Mouse (Mus musculus): ENCODE results near the gene Gm20219.

The Gm20219 gene

DNA sequence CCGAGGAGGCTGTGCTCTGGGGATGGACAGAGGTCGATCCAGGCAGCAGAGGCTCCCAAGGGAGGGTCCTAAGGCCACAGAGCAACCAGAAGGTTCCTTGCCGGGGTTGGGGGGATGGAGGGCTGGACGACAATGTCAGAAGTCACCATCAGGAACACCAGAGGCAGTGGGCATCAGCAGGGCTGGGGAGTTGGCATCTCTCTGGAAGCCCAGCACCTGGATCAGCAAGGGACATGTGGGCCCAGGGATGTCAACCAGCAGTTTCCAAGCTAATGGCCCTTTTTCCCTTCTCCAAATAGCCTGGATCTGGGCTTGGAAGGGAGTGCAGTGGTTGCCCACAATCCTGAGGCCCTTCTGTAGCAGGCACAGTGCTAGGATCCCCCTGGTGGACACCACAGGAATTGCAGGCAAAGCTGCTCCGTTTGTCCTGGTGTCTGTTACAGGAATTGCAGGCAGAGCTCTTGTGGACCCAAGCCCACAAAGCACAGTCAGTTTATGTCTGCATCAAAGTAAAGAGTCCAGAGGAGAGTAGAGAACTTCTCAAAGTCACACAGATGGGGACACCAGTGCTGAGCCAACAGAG, 1.3 kb downstream of the Gm20219 start:
- peak; percentile 65 for DNase-seq (ENCODE audit: low spot score)

DNA sequence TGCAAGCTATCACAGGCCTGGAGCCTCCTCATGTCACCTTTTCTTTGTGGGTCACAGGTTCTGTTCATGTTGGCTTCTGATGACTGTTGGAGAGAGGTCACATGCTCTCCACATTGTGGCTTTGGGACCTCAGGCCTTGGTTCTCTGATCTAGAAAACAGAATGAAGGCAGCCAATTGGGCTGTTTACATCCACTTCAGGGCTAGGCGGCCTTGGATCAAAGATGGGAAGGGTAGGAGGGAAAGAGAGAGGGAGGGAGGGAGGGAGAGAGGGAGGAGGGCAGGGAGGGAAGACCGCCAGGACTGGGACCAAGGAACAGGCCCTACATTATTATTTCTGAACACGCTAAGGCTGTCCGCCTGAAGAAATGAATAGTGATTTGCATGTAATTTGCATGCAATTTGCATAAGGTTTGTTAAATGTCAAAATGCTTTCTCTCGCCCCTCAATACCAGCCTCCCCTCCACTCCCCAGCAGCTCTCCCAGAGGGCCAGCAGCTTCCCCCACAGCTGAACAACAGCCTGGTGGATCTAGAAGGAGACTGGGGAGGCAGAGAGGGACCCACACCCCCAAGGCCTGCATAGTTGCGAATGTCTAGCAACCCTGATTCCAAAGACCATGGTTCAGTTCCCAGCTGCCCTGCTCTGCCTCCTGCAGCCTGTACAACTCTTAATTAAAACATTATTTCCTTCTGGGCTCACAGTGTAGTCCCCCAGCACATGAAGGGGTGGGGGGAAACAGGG, 2.2 kb downstream of the Gm20219 start:
- no peak for DNase-seq (ENCODE audit: low spot score)

DNA sequence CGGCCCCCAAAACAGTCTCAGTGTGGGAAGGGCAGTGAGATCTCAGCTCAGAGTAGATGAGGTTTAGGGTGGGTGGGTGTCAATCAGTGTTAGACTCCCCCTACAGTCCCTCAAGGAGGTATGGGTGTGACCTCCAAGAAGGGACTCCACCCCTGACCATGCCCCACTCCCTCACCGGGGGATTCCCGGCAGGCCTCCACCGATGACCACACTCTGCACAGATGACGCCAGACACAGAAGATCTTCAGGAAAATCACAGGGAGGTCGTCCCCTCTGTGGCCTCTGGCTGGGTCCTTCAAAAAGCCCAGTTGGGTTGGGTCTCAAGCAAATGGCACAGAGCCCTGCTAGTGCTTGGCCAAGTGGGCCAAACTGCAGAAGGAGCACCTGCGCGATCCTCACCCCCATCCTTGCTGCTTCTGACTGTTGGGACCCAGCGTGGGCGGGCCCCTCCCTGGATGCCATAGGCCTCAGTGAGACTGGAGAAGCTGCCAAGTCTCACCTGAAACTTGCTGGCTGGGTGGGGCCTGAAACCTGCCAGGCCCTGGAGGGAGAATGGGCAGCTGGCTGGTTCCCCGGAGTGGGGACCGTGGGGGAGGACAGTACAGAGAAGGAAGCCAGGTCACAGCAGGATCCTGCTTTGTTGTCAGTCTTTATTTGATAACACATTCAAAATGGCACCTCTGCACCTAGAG, 3.3 kb downstream of the Gm20219 start:
- no peak for DNase-seq (ENCODE audit: low spot score)

DNA sequence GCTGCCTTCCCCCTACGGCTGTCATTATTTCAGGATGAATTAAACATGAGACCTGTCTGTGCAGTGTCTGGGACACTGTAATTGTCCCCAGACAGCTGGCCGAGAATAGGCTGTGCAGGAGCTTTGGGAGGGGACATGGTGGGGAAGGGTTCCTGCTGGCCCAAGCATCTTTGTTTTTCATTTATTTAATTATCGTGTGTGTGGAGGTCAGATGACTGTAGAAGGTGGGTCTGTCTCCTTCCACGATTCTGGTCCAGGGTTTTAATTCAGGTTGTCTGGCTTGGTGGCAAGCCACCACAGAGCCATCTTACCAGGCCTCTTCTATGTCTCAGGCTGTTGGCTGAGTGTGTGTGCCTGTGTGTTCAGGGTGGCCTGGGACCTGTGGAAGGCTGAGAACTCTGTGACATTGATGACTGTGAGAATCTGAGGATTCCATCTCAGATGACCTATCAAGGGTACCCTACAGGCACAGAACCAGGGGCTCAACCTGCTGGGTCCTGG, 5.5 kb downstream of the Gm20219 start:
- DNase-seq (ENCODE audit: low spot score) = no peak

DNA sequence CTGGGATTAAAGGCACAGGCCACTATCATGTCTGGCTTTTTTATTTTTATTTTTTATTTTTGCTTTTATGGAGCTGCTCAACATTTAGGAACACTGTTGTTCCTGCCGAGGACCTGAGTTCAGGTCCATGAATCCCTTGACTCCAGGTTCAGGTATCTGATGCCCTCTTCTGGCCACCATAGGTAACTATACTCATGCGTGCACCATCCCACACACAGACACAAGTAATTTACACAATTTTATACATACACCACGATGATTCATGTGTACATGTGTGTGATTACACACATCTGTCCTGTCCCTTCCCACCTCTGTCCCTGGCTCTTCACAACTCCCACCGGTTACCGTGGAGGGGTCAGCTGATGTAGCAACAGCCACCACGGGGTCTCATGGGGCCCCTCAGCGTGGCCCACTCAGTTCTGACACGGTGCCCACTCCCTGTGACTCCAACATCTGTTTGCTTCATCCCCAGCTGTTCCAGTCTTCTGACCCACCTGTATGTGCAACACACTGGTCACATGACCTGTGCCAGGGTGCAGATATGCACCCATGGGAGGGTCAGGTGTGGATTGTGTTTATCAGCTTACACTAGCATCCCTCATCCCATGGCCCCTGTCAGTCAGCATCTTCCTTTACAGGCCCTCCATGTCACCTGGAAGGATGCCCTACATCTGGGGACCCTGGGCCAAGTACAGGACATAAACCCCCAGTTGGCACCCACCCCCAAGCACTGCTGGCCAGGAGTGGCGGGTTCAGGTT, 6.2 kb downstream of the Gm20219 start:
- no peak for DNase-seq (ENCODE audit: low spot score)

DNA sequence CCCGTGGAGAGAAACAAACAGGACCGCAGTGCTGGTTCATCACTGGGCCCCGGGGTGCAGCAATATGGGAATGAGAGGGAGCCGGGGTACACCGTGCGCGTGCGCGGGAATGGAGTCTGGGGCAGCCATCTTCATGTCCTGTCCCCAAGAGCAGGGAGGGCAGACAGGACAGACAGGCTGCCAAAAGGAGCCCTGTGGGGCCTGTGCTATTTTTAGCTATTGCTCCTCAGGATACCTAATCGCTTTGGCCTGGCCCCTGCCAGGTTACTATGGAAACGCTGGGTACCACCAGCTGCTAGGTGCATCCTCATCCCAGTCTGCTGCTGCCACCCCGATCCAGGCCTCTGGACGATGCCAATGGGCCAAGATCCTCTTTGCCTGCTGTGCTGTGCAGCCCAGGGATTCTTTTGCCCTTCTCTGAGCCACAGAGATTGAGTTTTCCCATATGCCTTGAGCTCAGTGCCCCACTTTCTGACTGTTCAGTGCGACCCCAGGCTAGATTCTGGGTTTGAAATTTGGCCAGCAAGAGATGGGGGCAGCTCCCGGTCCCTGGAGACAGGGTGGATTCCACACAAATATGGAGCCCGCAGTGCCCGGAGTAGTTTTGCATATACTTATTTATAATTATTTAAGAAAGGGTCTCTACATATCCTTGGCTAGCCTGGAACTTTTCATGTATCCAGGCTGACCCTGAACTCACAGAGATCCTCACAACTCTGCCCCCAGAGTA, 6.9 kb downstream of the Gm20219 start:
- no peak for DNase-seq (ENCODE audit: low spot score)

DNA sequence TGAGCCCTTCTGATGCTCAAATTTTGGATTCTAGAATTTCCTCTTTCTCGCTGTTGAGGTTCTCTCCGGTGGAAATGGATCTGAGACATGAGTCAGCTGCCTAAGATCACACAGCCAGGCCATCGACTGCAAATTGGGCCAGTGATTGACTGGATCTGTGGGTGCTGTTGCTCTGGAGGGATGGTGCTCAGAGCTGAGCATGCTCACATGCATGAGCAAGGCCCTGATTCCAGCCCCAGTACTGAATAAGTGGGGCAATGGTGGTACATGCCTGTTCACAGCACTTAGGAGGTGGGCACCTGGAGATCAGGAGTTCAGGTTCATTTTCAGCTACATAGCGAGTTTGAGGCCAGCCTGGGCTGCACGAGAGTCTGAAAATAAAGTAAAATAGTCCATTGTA, 7.6 kb downstream of the Gm20219 start:
- no peak for DNase-seq (ENCODE audit: low spot score)

DNA sequence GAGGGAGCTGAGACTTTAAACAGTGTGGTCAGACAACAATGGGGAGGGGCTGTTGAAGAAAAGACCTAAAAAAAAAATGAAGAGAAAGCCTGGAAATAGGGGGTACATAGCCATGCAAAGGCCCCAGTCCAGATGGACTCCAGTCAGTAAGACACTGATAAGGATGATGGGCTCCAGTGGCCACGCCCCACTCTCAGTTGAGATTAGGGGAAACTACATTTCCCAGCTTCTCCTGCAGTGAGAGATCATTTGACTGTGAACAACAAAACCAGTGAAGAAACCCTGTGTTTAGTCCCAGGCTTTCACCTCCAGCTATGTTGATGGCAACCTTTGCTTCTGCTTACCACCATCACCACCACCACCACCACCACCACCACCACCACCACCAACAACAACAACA, 8.2 kb downstream of the Gm20219 start:
- DNase-seq (ENCODE audit: low spot score) = no peak

DNA sequence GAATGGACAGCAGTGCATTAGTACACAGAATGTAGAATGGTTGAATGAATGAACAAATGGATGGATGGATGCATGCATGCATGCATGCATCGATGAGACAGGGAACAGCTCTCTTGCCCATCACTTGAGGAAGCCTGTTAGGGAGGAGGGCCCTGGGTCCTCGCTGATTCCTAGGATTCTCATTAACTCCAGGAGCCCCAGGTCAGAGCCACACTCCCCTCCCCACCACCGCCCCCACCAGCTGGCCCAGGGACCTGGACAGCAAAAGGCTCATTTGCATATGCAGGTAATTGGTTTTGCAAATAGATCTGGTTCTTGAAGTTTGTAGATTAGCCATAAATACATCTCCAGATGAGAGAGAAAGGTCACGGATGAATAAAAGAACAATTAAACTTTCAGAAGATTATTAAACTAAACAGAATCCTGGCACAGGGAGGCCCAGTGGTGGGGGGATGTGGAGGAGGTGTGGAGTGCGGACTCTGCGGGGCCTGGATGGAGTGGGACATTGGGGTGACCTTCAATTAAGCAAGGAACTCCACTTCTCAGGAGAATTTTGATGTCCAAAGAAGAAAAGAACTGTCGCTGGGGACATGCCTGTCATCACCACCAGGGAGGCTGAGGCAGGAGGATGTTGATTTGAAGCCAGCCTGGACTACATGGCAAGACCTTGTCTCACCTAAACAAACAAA, 9.3 kb downstream of the Gm20219 start:
- no peak for DNase-seq (ENCODE audit: low spot score)

DNA sequence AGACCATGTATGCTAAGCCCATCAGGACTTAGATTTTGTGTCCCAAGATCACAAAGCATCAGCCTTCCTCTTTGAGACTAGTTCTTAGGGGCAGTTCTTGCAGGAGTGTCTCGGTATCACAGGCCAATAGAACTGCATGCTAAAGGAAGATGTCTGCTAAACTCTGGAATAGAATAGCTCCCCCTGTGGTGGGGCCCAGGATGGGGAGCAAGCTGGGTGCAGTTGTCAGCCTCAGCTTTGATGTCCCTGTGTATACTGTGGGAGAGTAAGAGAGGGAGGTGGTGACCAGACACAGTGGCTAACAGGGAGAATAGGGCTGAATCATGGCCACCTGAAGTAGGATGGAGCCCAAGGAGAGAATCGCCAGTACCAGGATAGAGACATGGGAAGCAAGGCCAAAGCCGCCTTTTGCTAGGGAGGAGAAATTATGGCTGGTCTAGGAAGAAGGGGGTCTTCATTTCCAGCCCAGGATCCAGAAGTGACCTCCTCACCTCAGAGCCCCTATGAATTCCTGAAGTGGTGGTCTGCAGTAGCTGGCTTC, 10.4 kb downstream of the Gm20219 start:
- DNase-seq (ENCODE audit: low spot score) = no peak

DNA sequence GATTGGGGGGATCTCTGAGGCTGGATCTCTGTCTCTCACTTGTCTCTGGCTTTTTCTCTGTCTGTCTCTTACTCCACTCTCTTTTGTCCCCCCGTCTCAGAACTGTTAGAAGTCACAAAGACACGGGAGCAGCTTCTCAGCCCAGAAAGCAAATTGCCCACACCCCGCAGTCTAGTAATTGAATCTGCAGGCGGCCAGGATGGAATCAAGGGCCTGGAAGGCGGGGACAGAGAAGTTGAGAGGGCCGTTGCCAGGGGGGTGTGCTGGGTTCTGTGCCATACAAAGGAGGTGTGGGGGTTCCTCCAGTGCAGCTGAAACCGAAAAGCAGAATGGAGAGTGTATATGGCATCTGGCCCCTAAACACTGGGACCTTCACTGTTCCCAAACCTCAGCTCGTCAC, 11.5 kb downstream of the Gm20219 start:
- DNase-seq (ENCODE audit: low spot score) = no peak

DNA sequence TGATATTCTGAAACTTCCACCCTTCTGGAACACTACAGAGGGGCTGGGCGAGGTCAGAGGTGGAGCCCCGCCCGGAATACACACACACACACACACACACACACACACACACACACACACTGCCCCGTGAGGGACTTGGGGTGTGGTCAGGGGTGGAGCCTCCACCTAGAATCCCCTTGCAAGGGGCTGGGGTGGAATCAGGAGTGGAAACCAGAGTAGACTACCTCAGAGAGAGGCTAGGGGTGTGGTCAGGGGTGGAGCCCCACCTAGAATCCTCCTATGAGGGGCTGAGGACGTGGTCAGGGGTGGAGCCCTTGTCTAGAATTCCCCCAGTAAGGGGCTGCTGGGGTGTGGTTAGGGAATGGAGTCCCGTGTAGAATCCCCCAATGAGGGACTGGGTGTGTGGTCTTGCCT, 13.6 kb downstream of the Gm20219 start:
- no peak for DNase-seq (ENCODE audit: low spot score)

DNA sequence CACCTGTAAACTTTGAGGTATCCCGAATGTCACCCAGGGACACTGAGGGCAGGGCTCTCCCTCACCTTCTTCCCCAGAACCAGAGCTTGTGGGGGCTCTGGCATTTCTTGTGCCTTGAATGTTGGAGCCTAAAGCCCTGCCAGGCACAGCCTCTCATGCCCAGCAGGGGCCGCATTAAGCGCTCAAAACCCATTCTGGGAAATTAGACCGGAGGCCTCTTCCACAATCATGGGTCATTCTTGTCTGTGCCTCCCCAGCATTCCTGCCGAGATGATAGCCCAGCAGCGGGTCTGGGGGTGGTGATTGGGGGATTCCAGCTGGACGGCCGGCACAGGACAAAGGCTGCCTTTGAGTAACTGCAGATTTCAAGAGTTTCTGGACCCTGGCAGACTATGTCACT, 16.3 kb downstream of the Gm20219 start:
- no peak for DNase-seq (ENCODE audit: low spot score)

DNA sequence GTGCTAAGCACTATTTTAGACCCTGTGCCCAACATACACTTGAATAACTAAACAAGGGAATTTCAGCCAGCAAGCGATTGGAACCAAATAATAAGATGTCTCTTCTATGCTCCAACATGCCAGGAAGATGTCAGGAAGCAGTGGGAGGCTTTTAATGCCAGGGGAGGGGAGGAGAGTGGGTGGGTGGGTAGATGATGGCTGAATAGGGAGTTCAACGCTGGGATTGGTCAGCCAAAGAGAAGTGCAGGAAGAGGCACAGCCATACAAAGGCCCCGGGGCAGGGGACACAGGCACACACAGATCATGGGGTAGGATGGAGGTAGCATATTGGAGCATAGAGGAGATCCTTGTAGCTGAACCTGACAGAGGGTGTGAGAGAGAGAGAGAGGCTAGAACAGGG, 17.3 kb downstream of the Gm20219 start:
- DNase-seq (ENCODE audit: low spot score) = no peak

DNA sequence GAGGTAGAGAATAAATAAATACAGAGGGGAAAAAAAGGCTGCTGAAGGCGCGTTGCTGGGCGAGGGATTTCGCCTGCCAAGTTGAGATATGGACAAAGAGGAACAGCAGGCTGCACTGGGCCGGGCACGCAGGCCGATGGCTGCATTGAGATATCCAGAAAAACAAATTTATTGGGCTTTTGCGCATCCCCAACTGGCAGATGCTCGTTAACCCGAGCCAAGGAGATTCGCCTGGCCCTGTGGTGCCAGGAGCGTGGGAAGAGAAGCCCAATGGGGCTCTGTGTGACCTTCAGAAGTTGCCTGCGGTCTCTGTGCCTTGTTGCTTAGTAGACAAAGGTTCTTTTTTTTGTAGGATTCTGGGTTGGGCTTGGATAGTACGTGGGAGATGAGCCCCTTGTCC, 18.0 kb downstream of the Gm20219 start:
- no peak for DNase-seq (ENCODE audit: low spot score)

DNA sequence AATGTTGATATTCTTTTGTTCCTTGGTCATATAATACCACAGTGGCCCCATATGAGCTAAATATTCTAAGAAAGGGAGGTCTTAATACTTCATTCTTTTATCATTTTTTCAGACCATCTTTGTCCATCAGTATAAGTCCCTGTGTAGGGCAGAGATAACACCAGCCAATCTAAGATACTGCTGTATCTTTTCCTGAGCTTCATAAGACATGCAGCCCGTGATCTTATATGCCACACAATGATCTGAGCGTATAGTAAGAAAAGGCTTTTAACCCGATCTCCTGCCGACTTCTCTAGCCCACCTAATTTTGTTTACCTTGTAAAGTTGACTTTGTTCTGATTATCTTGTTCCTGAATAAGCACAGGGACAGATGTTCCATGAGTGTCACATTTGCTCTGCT, 29.2 kb downstream of the Gm20219 start:
- no peak for DNase-seq (ENCODE audit: low spot score)

DNA sequence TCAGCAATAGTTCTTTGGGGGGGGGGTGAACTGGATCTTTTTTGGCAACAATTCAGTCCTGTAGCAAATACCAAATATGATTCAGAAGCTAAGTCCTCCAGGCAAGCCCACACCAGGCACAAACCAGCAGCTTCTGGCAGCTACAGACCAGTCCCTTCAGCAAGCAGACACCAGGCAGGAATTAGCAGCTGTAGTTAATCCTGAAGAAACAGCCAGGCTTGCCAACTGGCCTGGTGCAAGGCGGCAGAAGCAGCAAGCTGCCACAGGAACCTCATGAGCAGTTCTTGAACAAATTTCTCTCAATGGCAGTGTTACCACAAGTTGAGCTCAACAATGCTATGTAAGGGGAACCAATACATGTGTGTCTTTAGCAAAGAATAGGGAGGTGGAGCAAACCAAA, 31.4 kb downstream of the Gm20219 start:
- no peak for DNase-seq (ENCODE audit: low spot score)

DNA sequence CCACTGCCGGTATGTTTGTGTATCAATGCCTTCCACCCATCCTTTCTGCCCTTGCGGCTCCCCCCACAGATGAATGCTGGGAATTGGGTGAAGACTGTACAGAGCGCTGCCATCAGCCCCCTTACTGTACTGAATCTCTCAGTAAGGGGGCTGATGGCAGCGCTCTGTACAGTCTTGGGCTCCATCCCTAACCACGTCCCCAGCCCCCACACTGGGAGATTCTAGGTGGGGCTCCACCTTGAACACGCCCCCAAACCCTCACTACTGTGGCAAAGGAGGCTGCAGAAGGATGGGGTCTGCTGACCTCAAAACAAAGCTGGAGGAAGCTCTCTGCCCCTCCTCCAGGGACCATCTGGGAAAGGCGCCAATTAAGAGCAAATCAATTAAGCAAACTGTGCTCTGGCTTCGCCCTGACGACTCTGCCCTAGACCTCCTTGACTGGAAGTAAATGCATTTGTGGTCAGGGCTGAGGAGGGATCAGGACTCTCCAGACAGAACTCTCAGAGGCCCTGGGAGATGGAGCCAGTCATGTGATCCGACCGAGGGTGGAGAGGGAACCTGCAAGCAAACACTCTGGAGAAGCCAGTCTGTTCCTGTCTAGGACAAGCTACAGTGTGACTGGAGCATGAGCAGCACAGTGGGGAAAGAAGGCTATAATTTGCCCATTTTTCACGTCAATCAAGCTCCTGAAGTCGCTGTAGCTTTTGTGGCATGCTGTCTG, 38.3 kb downstream of the Gm20219 start:
- DNase-seq (ENCODE audit: low spot score) = no peak

DNA sequence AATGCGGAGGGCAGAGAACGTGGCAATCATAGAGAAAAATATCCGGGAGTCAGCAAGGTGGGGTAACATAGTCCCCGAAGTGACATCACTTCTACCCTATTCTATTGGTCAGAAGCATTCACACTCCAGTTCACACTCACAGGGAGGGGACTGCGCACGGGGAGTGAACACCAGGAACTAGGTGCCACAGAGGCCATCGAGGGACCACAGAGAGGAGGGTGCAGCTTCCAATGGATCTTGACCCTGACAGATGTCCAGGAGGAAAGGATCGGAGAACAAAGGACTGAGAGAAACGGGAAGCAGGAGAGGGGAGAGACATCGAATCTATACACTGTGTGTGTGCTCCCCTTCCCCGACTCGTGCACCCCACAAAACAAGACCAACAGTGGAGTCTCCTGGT, 39.3 kb downstream of the Gm20219 start:
- DNase-seq (ENCODE audit: low spot score) = no peak

DNA sequence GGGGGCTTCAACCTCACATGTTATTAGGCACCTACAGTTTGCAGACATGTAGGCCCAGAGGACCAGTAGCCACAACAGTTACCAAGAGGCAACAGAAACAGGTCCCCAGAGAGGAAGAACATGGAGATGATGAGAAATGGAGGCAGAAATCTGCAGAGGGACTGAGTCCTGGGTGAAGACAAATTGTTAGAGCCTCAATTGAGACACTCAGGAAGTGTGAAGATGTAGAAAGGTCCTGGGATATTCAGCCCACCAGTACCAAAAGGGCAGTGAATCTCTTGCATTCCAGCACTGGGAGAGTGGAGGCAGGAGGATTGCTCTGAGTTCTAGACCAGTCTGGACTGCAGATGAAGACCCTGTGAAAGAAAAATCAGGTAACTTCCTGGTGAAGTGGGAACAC, 39.9 kb downstream of the Gm20219 start:
- DNase-seq (ENCODE audit: low spot score) = no peak

Data from urinary bladder, postnatal 25 days (tissue).